ENCODE assay signal across 19 mouse cellular contexts in genomic region chr9:61907621-61908295, GRCm38 (mm10).
"Had no signal": no experiment of that assay in that cellular context is flagged by ENCODE, and none has a peak within 500 bp of the region (broad histone marks: within the 10 kb centered on the region; RNA-seq: fewer than 3 reads in every experiment).

No protein-coding gene starts in this region.

- H3K4me3 ChIP-seq: heart, adult 2 months; heart, embryonic 13.5 days; heart, embryonic 15.5 days; hindbrain, embryonic 13.5 days; hindbrain, embryonic 15.5 days; layer of hippocampus, adult 2 months; left cerebral cortex, adult 2 months; limb, embryonic 13.5 days; limb, embryonic 15.5 days; liver, embryonic 12.5 days had no signal

- DNase-seq: gastrocnemius, postnatal 14 days; gastrocnemius, postnatal 36 days; heart, adult 11 months; kidney, adult 11 months; left cerebral cortex, postnatal 4 days had no signal

- ATAC-seq: hindbrain, postnatal 0 days; intestine, embryonic 16.5 days had no signal

- H3K27me3 ChIP-seq: hindbrain, embryonic 15.5 days; limb, embryonic 13.5 days; limb, embryonic 15.5 days had no signal

- H3K9ac ChIP-seq: heart, embryonic 13.5 days; heart, embryonic 15.5 days; hindbrain, embryonic 13.5 days; hindbrain, embryonic 15.5 days; limb, embryonic 13.5 days; limb, embryonic 15.5 days; liver, embryonic 12.5 days; liver, embryonic 14.5 days had no signal

- H3K9me3 ChIP-seq: heart, embryonic 13.5 days; heart, embryonic 15.5 days; hindbrain, embryonic 13.5 days; hindbrain, embryonic 15.5 days; limb, embryonic 13.5 days; limb, embryonic 15.5 days; liver, embryonic 12.5 days had no signal

- H3K4me2 ChIP-seq: heart, embryonic 11.5 days; heart, embryonic 13.5 days; heart, embryonic 15.5 days; hindbrain, embryonic 13.5 days; hindbrain, embryonic 15.5 days; limb, embryonic 13.5 days; limb, embryonic 15.5 days; liver, embryonic 12.5 days had no signal

- H3K27ac ChIP-seq: heart, adult 2 months; heart, embryonic 13.5 days; heart, embryonic 15.5 days; hindbrain, embryonic 13.5 days; hindbrain, embryonic 15.5 days; hindbrain, postnatal 0 days; layer of hippocampus, adult 2 months; left cerebral cortex, adult 2 months; limb, embryonic 13.5 days; limb, embryonic 15.5 days; liver, embryonic 12.5 days; liver, embryonic 14.5 days had no signal
